Mouse (Mus musculus): ENCODE results near the gene Recql5. TPM values are rescaled to one million over a fixed set of nuclear protein-coding genes. Genes with fewer than 3 reads are reported as not detected.

Recql5 gene
- polyA plus RNA-seq, 1 experiment from 2014 or later, result 23.9 TPM

DNA sequence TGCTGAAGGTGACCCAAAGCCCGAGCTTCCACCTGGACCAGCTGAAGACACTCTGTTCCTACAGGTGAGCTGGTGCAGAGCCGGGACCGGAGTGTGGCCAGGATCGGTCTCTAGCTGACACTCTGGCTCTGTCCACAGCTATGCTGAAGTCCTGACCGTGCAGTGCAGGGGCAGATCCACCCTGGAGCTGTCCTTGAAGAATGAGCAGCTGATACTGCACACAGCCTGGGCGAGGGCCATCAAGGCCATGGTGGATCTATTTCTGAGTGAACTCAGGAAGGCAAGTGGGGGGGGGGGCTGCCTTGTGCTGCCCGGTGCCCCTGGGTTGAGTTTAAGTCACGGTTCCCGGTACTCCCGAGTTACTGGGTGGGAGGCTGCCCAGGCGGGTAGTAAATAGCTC is 46.8 kb downstream of the Recql5 start:
- no peaks in the 10 kb centered on the region for H3K4me1 ChIP-seq (ENCODE audit: control insufficient read depth, insufficient read depth, low read length)
- H3K27ac ChIP-seq (ENCODE audit: low read depth, low read length), result no peak overlapping the region
- ATAC-seq (ENCODE audit: insufficient read depth, low FRiP score, low TSS enrichment) (no peak), DNase-seq (ENCODE audit: low spot score) (no peak)
- no peaks in the 10 kb centered on the region for H3K36me3 ChIP-seq (ENCODE audit: control insufficient read depth, insufficient read depth, low read length)
- 93% methylated on average over 11 of the region's 11 CpGs for WGBS
- no peaks in the 10 kb centered on the region for H3K9me3 ChIP-seq (ENCODE audit: control insufficient read depth, low read length)
- H3K4me2 ChIP-seq (ENCODE audit: low read depth), result no peak overlapping the region
- no peak overlapping the region for H3K9ac ChIP-seq (ENCODE audit: low read length)
- no peak overlapping the region for H3K4me3 ChIP-seq (ENCODE audit: low read depth, low read length)
- H3K27me3 ChIP-seq (ENCODE audit: control insufficient read depth, insufficient read depth, low read length), result peaks cover 8% of the 10 kb centered on the region

DNA sequence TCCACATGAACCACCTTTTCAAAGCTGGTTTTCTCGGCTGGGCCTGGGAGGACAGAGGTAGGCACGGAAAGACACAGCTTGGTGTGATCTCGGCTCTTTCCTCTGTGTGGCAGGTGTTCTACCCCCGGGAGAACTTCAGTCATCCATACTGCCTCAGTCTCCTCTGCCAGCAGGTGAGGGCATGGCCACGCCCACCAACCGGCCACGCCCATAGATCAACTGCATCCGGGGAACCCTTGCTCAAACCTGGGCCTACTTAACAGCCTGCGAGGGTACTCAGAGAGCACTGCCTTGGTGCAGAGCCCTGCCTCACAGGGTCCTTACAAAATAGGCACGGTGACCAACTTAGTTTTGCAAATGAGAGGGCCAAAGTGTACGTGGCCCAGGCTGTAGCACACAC is 48.0 kb downstream of the Recql5 start:
- Histone ChIP-seq H3K4me2 (ENCODE audit: low read depth) (no peak overlapping the region), H3K9me3 (ENCODE audit: control insufficient read depth, low read length) (no peaks in the 10 kb centered on the region), H3K4me3 (ENCODE audit: low read depth, low read length) (no peak overlapping the region), H3K27me3 (ENCODE audit: control insufficient read depth, insufficient read depth, low read length) (peaks cover 8% of the 10 kb centered on the region), H3K27ac (ENCODE audit: low read depth, low read length) (no peak overlapping the region), H3K4me1 (ENCODE audit: control insufficient read depth, insufficient read depth, low read length) (no peaks in the 10 kb centered on the region), H3K9ac (ENCODE audit: low read length) (no peak overlapping the region), H3K36me3 (ENCODE audit: control insufficient read depth, insufficient read depth, low read length) (no peaks in the 10 kb centered on the region)
- 77% methylated on average over 11 of the region's 11 CpGs for WGBS
- ATAC-seq (ENCODE audit: insufficient read depth, low FRiP score, low TSS enrichment) (no peak), DNase-seq (ENCODE audit: low spot score) (no peak)

DNA sequence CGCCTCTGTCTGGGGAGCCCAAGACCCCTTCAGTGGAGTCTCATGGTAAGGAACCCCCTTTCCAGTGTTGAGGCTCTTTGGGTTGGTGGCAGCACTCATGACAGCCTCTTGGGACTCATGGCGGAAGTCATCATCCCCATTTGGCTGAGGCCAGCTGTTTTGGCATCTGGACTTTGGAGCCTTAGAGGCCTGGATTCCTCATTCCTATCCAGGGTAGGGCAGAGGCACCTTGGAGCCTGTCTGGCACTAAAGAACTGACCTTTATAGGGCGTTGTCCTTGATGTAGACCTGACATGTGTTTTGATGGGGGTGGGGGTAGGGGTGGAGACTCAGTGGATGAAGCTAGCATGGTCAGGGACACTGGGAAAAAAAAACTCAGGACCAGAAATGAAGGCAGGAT is 48.9 kb downstream of the Recql5 start:
- DNase-seq (ENCODE audit: low spot score) (no peak), ATAC-seq (ENCODE audit: insufficient read depth, low FRiP score, low TSS enrichment) (no peak)
- H3K27me3 ChIP-seq (ENCODE audit: control insufficient read depth, insufficient read depth, low read length), result peaks cover 8% of the 10 kb centered on the region
- no peak overlapping the region for H3K4me2 ChIP-seq (ENCODE audit: low read depth)
- H3K9me3 ChIP-seq (ENCODE audit: control insufficient read depth, low read length), result no peaks in the 10 kb centered on the region
- no peak overlapping the region for H3K27ac ChIP-seq (ENCODE audit: low read depth, low read length)
- no peaks in the 10 kb centered on the region for H3K4me1 ChIP-seq (ENCODE audit: control insufficient read depth, insufficient read depth, low read length)
- no peak overlapping the region for H3K4me3 ChIP-seq (ENCODE audit: low read depth, low read length)
- no peak overlapping the region for H3K9ac ChIP-seq (ENCODE audit: low read length)
- H3K36me3 ChIP-seq (ENCODE audit: control insufficient read depth, insufficient read depth, low read length), result no peaks in the 10 kb centered on the region
- whole genome bisulfite sequencing, result 97% methylated on average over 3 of the region's 3 CpGs

- ATAC-seq (ENCODE audit: insufficient read depth, low FRiP score, low TSS enrichment), result no peak
- Histone ChIP-seq H3K4me2 (ENCODE audit: low read depth) (no peak overlapping the region), H3K9me3 (ENCODE audit: control insufficient read depth, low read length) (no peaks in the 10 kb centered on the region), H3K9ac (ENCODE audit: low read length) (no peak overlapping the region), H3K4me3 (ENCODE audit: low read depth, low read length) (no peak overlapping the region), H3K27ac (ENCODE audit: low read depth, low read length) (no peak overlapping the region), H3K4me1 (ENCODE audit: control insufficient read depth, insufficient read depth, low read length) (no peaks in the 10 kb centered on the region), H3K36me3 (ENCODE audit: control insufficient read depth, insufficient read depth, low read length) (no peaks in the 10 kb centered on the region), H3K27me3 (ENCODE audit: control insufficient read depth, insufficient read depth, low read length) (peaks cover 8% of the 10 kb centered on the region)
- DNase-seq (ENCODE audit: low spot score), result no peak
- 25% methylated on average over 15 of the region's 17 CpGs for WGBS
These were observed 50.0 kb downstream of the Recql5 start for GRCm38 (mm10) chr11:115883251-115883650.

DNA sequence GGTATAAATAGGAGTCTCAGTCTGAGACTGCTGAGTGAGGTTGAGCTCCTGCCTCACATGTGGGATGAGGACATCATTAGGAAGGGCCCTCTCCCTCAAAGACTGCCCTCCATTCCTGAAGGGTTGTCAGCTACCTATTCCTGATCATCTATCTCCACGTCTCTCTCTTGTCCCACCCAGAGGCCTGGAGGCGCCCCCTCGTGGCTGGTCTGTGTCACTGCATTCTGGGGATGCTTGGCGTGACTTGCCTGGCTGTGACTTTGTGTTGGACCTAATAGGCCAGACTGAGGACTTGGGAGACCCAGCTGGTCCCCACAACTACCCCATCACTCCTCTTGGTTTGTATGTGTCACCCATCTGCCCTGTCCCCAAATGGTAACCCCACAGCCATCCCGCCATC is 52.3 kb downstream of the Recql5 start:
- Histone ChIP-seq H3K9ac (ENCODE audit: low read length) (no peak overlapping the region), H3K4me1 (ENCODE audit: control insufficient read depth, insufficient read depth, low read length) (no peaks in the 10 kb centered on the region), H3K9me3 (ENCODE audit: control insufficient read depth, low read length) (no peaks in the 10 kb centered on the region), H3K27me3 (ENCODE audit: control insufficient read depth, insufficient read depth, low read length) (peaks cover 8% of the 10 kb centered on the region), H3K4me3 (ENCODE audit: low read depth, low read length) (no peak overlapping the region), H3K36me3 (ENCODE audit: control insufficient read depth, insufficient read depth, low read length) (no peaks in the 10 kb centered on the region), H3K4me2 (ENCODE audit: low read depth) (no peak overlapping the region), H3K27ac (ENCODE audit: low read depth, low read length) (no peak overlapping the region)
- 27% methylated on average over 5 of the region's 5 CpGs for WGBS
- peak; percentile 30 for DNase-seq (ENCODE audit: low spot score)
- no peak for ATAC-seq (ENCODE audit: insufficient read depth, low FRiP score, low TSS enrichment)

DNA sequence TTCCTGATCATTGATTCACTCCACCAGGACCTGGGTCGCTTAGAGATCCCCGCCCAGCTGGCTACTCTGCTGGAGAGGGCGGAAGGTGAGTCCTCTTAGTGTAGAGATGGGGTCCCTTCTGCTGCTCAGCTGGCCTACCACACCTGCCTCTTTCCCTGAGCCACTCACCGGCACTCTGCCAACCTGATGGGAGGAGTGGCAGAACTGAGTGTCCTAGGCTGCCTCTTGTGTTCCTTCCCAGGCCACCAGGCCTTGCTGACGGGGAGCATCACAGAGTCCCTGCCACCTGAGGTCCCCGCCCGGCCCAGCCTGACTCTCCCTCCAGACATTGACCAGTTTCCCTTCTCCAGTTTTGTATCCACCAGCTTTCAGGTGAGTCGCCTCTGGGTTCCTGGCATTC is 55.2 kb downstream of the Recql5 start:
- DNase-seq (ENCODE audit: low spot score) (no peak), ATAC-seq (ENCODE audit: insufficient read depth, low FRiP score, low TSS enrichment) (no peak)
- H3K4me3 ChIP-seq (ENCODE audit: low read depth, low read length), result no peak overlapping the region
- peaks cover 4% of the 10 kb centered on the region; the same call in 1 of the 2 replicates for H3K27me3 ChIP-seq (ENCODE audit: control insufficient read depth, insufficient read depth, low read length)
- H3K4me2 ChIP-seq (ENCODE audit: low read depth), result no peak overlapping the region
- H3K9me3 ChIP-seq (ENCODE audit: control insufficient read depth, low read length), result no peaks in the 10 kb centered on the region
- no peaks in the 10 kb centered on the region for H3K4me1 ChIP-seq (ENCODE audit: control insufficient read depth, insufficient read depth, low read length)
- H3K27ac ChIP-seq (ENCODE audit: low read depth, low read length), result no peak overlapping the region
- 80% methylated on average over 8 of the region's 8 CpGs for WGBS
- H3K36me3 ChIP-seq (ENCODE audit: control insufficient read depth, insufficient read depth, low read length), result no peaks in the 10 kb centered on the region
- no peak overlapping the region for H3K9ac ChIP-seq (ENCODE audit: low read length)

DNA sequence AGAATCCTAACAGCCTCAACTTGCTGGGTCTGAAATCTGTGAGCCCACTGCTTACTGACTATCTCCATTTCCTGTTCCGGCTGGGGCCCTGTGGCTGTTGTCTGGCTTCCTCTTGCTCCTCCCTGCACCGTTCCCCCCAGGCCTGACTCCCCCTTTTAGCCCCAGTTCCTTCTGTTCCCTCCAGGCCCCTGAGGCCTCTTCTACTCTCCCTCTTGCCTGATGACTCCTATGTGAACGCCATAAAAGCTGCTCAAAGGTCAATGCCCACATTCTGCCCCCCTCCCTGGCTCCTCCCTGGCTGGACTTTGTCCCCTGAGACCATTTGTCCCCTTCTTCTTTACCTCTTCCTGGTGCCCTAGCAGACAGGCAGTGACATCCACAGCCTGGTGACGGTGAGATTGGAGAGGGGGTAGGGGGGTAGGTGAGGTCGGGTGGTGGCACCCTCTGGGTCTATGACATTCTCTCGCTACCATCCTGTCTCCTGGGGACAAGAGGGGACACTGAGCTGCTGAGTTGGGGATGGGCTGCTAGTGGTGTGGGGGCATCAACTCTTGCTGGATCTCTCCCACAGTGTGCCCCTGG is 56.0 kb downstream of the Recql5 start:
- DNase-seq (ENCODE audit: low spot score) (no peak), ATAC-seq (ENCODE audit: insufficient read depth, low FRiP score, low TSS enrichment) (no peak)
- Histone ChIP-seq H3K36me3 (ENCODE audit: control insufficient read depth, insufficient read depth, low read length) (no peaks in the 10 kb centered on the region), H3K27ac (ENCODE audit: low read depth, low read length) (no peak overlapping the region), H3K9me3 (ENCODE audit: control insufficient read depth, low read length) (no peaks in the 10 kb centered on the region), H3K4me2 (ENCODE audit: low read depth) (no peak overlapping the region), H3K9ac (ENCODE audit: low read length) (no peak overlapping the region), H3K4me1 (ENCODE audit: control insufficient read depth, insufficient read depth, low read length) (no peaks in the 10 kb centered on the region), H3K27me3 (ENCODE audit: control insufficient read depth, insufficient read depth, low read length) (no peaks in the 10 kb centered on the region; the same call in 1 of the 2 replicates), H3K4me3 (ENCODE audit: low read depth, low read length) (no peak overlapping the region)
- WGBS, result 55% methylated on average over 6 of the region's 6 CpGs

- ATAC-seq (ENCODE audit: insufficient read depth, low FRiP score, low TSS enrichment), result no peak
- 81% methylated on average over 5 of the region's 5 CpGs for WGBS
These were observed 56.8 kb downstream of the Recql5 start for GRCm38 (mm10) chr11:115876438-115876837.

GRCm38 (mm10) chr11:115875935-115876334 is 57.3 kb downstream of the Recql5 start:
- ATAC-seq (ENCODE audit: insufficient read depth, low FRiP score, low TSS enrichment), result no peak
- no peak overlapping the region for H3K9ac ChIP-seq (ENCODE audit: low read length)
- H3K4me3 ChIP-seq (ENCODE audit: low read depth, low read length), result no peak overlapping the region
- H3K27me3 ChIP-seq (ENCODE audit: control insufficient read depth, insufficient read depth, low read length), result no peaks in the 10 kb centered on the region
- no peak overlapping the region for H3K4me2 ChIP-seq (ENCODE audit: low read depth)
- no peaks in the 10 kb centered on the region for H3K36me3 ChIP-seq (ENCODE audit: control insufficient read depth, insufficient read depth, low read length)
- H3K27ac ChIP-seq (ENCODE audit: low read depth, low read length), result no peak overlapping the region
- 90% methylated on average over 3 of the region's 3 CpGs for WGBS
- no peaks in the 10 kb centered on the region for H3K4me1 ChIP-seq (ENCODE audit: control insufficient read depth, insufficient read depth, low read length)
- no peaks in the 10 kb centered on the region for H3K9me3 ChIP-seq (ENCODE audit: control insufficient read depth, low read length)
- DNase-seq (ENCODE audit: low spot score), result no peak

More at GRCm38 (mm10) chr11:115876438-115876837, 56.8 kb downstream of the Recql5 start:
- Histone ChIP-seq H3K36me3 (ENCODE audit: control insufficient read depth, insufficient read depth, low read length) (no peaks in the 10 kb centered on the region), H3K4me2 (ENCODE audit: low read depth) (no peak overlapping the region), H3K9ac (ENCODE audit: low read length) (no peak overlapping the region), H3K4me1 (ENCODE audit: control insufficient read depth, insufficient read depth, low read length) (no peaks in the 10 kb centered on the region), H3K9me3 (ENCODE audit: control insufficient read depth, low read length) (no peaks in the 10 kb centered on the region), H3K4me3 (ENCODE audit: low read depth, low read length) (no peak overlapping the region), H3K27ac (ENCODE audit: low read depth, low read length) (no peak overlapping the region), H3K27me3 (ENCODE audit: control insufficient read depth, insufficient read depth, low read length) (no peaks in the 10 kb centered on the region)
- no peak for DNase-seq (ENCODE audit: low spot score)
